Mouse (Mus musculus): ENCODE results near the gene Tuba1a. TPM values are rescaled to one million over a fixed set of nuclear protein-coding genes. Genes with fewer than 3 reads are reported as not detected.
A peak's percentile ranks its signal among the peaks of the same experiment; 100 is the strongest.

Gene Tuba1a
- polyA plus RNA-seq, 2 experiments, result 44.7 to 69.0 TPM

GRCm38 (mm10) chr15:98989701-98990430 is 36.4 kb upstream of the Tuba1a start:
- peaks cover 0 to 24% of the 10 kb centered on the region in 2 experiments for H3K4me1 ChIP-seq (replicated peaks; ENCODE audit: control insufficient read depth in 2 of 2, insufficient read depth in 2 of 2, low read length in 1 of 2)
- DNase-seq (ENCODE audit: low read depth in 3 of 3, low spot score in 3 of 3), result no peak
- H3K9me3 ChIP-seq (ENCODE audit: control insufficient read depth, low read length), result no peaks in the 10 kb centered on the region
- H3K9ac ChIP-seq (replicated peaks), result no peak overlapping the region
- no peak for ATAC-seq (ENCODE audit: insufficient read depth)
- no peaks in the 10 kb centered on the region for H3K27me3 ChIP-seq (ENCODE audit: control insufficient read depth, insufficient read depth, low read length)
- 53% methylated on average over 12 of the region's 12 CpGs for WGBS (ENCODE audit: insufficient replicate concordance)
- no peak overlapping the region for H3K4me2 ChIP-seq (ENCODE audit: low read depth)
- H3K36me3 ChIP-seq (replicated peaks; ENCODE audit: control insufficient read depth, insufficient read depth, low read depth), result no peaks in the 10 kb centered on the region
- no peak overlapping the region for H3K4me3 ChIP-seq (ENCODE audit: insufficient read depth in 1 of 2, low read depth in 2 of 2, low read length in 2 of 2)
- TF ChIP-seq EP300 (IDR thresholded peaks at IDR 0.05; ENCODE audit: low read depth) (no peak), CTCF (IDR thresholded peaks at IDR 0.05; ENCODE audit: low read depth) (no peak)
- H3K27ac ChIP-seq, result no peak overlapping the region

GRCm38 (mm10) chr15:98988787-98989186 is 35.3 kb upstream of the Tuba1a start:
- Histone ChIP-seq H3K27ac (no peak overlapping the region), H3K9ac (replicated peaks) (no peak overlapping the region), H3K4me3 (ENCODE audit: insufficient read depth in 1 of 2, low read depth in 2 of 2, low read length in 2 of 2) (no peak overlapping the region), H3K36me3 (replicated peaks; ENCODE audit: control insufficient read depth, insufficient read depth, low read depth) (no peaks in the 10 kb centered on the region), H3K9me3 (ENCODE audit: control insufficient read depth, low read length) (no peaks in the 10 kb centered on the region), H3K4me1 (replicated peaks; ENCODE audit: control insufficient read depth in 2 of 2, insufficient read depth in 2 of 2, low read length in 1 of 2) (peaks cover 3 to 29% of the 10 kb centered on the region in 2 experiments), H3K27me3 (ENCODE audit: control insufficient read depth, insufficient read depth, low read length) (no peaks in the 10 kb centered on the region), H3K4me2 (ENCODE audit: low read depth) (no peak overlapping the region)
- 62% methylated on average over 3 of the region's 3 CpGs for WGBS (ENCODE audit: insufficient replicate concordance)
- TF ChIP-seq EP300 (IDR thresholded peaks at IDR 0.05; ENCODE audit: low read depth) (no peak), CTCF (IDR thresholded peaks at IDR 0.05; ENCODE audit: low read depth) (no peak)
- ATAC-seq (ENCODE audit: insufficient read depth), result no peak
- DNase-seq (ENCODE audit: low read depth in 3 of 3, low spot score in 3 of 3), result no peak

GRCm38 (mm10) chr15:98987661-98988181 is 34.2 kb upstream of the Tuba1a start:
- H3K27ac ChIP-seq, result no peak overlapping the region
- no peak overlapping the region for H3K4me2 ChIP-seq (ENCODE audit: low read depth)
- DNase-seq (ENCODE audit: low read depth in 3 of 3, low spot score in 3 of 3) (no peak), ATAC-seq (ENCODE audit: insufficient read depth) (no peak)
- H3K9me3 ChIP-seq (ENCODE audit: control insufficient read depth, low read length), result no peaks in the 10 kb centered on the region
- 74% methylated on average over 8 of the region's 8 CpGs for WGBS (ENCODE audit: insufficient replicate concordance)
- H3K27me3 ChIP-seq (ENCODE audit: control insufficient read depth, insufficient read depth, low read length), result no peaks in the 10 kb centered on the region
- H3K4me3 ChIP-seq (ENCODE audit: insufficient read depth in 1 of 2, low read depth in 2 of 2, low read length in 2 of 2), result no peak overlapping the region
- peaks cover 6 to 24% of the 10 kb centered on the region in 2 experiments for H3K4me1 ChIP-seq (replicated peaks; ENCODE audit: control insufficient read depth in 2 of 2, insufficient read depth in 2 of 2, low read length in 1 of 2)
- H3K36me3 ChIP-seq (replicated peaks; ENCODE audit: control insufficient read depth, insufficient read depth, low read depth), result no peaks in the 10 kb centered on the region
- TF ChIP-seq EP300 (IDR thresholded peaks at IDR 0.05; ENCODE audit: low read depth) (no peak), CTCF (IDR thresholded peaks at IDR 0.05; ENCODE audit: low read depth) (no peak)
- H3K9ac ChIP-seq (replicated peaks), result no peak overlapping the region

- no peak overlapping the region for H3K27ac ChIP-seq
- ATAC-seq (ENCODE audit: insufficient read depth) (no peak), DNase-seq (ENCODE audit: low read depth in 3 of 3, low spot score in 3 of 3) (no peak)
- H3K36me3 ChIP-seq (replicated peaks; ENCODE audit: control insufficient read depth, insufficient read depth, low read depth), result no peaks in the 10 kb centered on the region
- H3K4me2 ChIP-seq (ENCODE audit: low read depth), result no peak overlapping the region
- TF ChIP-seq CTCF (IDR thresholded peaks at IDR 0.05; ENCODE audit: low read depth), result no peak
- TF ChIP-seq EP300 (IDR thresholded peaks at IDR 0.05; ENCODE audit: low read depth), result no peak
- H3K27me3 ChIP-seq (ENCODE audit: control insufficient read depth, insufficient read depth, low read length), result no peaks in the 10 kb centered on the region
- WGBS (ENCODE audit: insufficient replicate concordance), result 71% methylated on average over 7 of the region's 7 CpGs
- H3K4me1 ChIP-seq (replicated peaks; ENCODE audit: control insufficient read depth in 2 of 2, insufficient read depth in 2 of 2, low read length in 1 of 2), result peaks cover 6 to 18% of the 10 kb centered on the region in 2 experiments
- H3K9me3 ChIP-seq (ENCODE audit: control insufficient read depth, low read length), result no peaks in the 10 kb centered on the region
- H3K4me3 ChIP-seq (ENCODE audit: insufficient read depth in 1 of 2, low read depth in 2 of 2, low read length in 2 of 2), result no peak overlapping the region
- H3K9ac ChIP-seq (replicated peaks), result no peak overlapping the region
These were observed 33.7 kb upstream of the Tuba1a start for GRCm38 (mm10) chr15:98987077-98987630.

GRCm38 (mm10) chr15:98985982-98986715 is 32.6 kb upstream of the Tuba1a start:
- H3K27me3 ChIP-seq (ENCODE audit: control insufficient read depth, insufficient read depth, low read length), result no peaks in the 10 kb centered on the region
- H3K4me3 ChIP-seq (ENCODE audit: insufficient read depth in 1 of 2, low read depth in 2 of 2, low read length in 2 of 2), result peak overlapping the region; percentile 59 to 87
- peaks cover 6 to 12% of the 10 kb centered on the region in 2 experiments for H3K4me1 ChIP-seq (replicated peaks; ENCODE audit: control insufficient read depth in 2 of 2, insufficient read depth in 2 of 2, low read length in 1 of 2)
- peak overlapping the region; percentile 72 for H3K4me2 ChIP-seq (ENCODE audit: low read depth)
- H3K27ac ChIP-seq, result peak overlapping the region; percentile 72
- ATAC-seq (ENCODE audit: insufficient read depth) (no peak), DNase-seq (ENCODE audit: low read depth in 3 of 3, low spot score in 3 of 3) (no peak)
- WGBS (ENCODE audit: insufficient replicate concordance), result 47% methylated on average over 12 of the region's 12 CpGs
- TF ChIP-seq CTCF (IDR thresholded peaks at IDR 0.05; ENCODE audit: low read depth) (no peak), EP300 (IDR thresholded peaks at IDR 0.05; ENCODE audit: low read depth) (no peak)
- H3K36me3 ChIP-seq (replicated peaks; ENCODE audit: control insufficient read depth, insufficient read depth, low read depth), result no peaks in the 10 kb centered on the region
- peak overlapping the region; percentile 68 for H3K9ac ChIP-seq (replicated peaks)
- no peaks in the 10 kb centered on the region for H3K9me3 ChIP-seq (ENCODE audit: control insufficient read depth, low read length)
